Mouse (Mus musculus) midbrain, postnatal 0 days (tissue): Measurements from ENCODE around the gene Ppp2r2c. TPM values are rescaled to one million over a fixed set of nuclear protein-coding genes. Genes with fewer than 3 reads are reported as not detected.
A peak's percentile ranks its signal among the peaks of the same experiment; 100 is the strongest.

Experiments
- ATAC-seq: fragments of 200-750 bp; cut with Nextera tagmentation; 2 replicates; pipeline ENCODE4 v1.8.0; 2017; ENCODE audit warnings: moderate number of reproducible peaks, mild to moderate bottlenecking, moderate TSS enrichment, moderate library complexity; ENCODE audit not compliant: low FRiP score
- DNase-seq: peaks from one replicate; pipeline ENCODE4 v3.0.0-alpha.2; 2015; ENCODE audit warnings: low spot score
- H3K27ac ChIP-seq: fragments of 300-500 bp; sonication (generic); 2 replicates; pipeline ENCODE4 v1.5.1; 2014; ENCODE audit warnings: low read depth, mild to moderate bottlenecking, low read length, mixed read lengths
- H3K27me3 ChIP-seq: fragments of 300-500 bp; sonication (generic); 2 replicates; pipeline ENCODE4 v1.6.1; 2014; ENCODE audit warnings: low read length, control low read depth, mixed read lengths; ENCODE audit not compliant: insufficient read depth
- H3K36me3 ChIP-seq: fragments of 300-500 bp; sonication (generic); 2 replicates; pipeline ENCODE4 v1.6.1; 2014; ENCODE audit warnings: low read length, control low read depth, mixed read lengths; ENCODE audit not compliant: insufficient read depth
- H3K4me1 ChIP-seq: fragments of 300-500 bp; sonication (generic); 2 replicates; pipeline ENCODE4 v1.6.1; 2014; ENCODE audit warnings: mild to moderate bottlenecking, control low read depth, antibody characterized with exemption, low read length, mixed read lengths; ENCODE audit not compliant: insufficient read depth
- H3K4me2 ChIP-seq: fragments of 300-500 bp; sonication (generic); 2 replicates; pipeline ENCODE4 v1.6.1; 2014; ENCODE audit warnings: low read depth, mild to moderate bottlenecking, low read length, mixed read lengths; ENCODE audit not compliant: poor library complexity, severe bottlenecking
- H3K4me3 ChIP-seq: fragments of 300-500 bp; sonication (generic); 2 replicates; pipeline ENCODE4 v1.5.1; 2014; ENCODE audit warnings: low read depth, mild to moderate bottlenecking, low read length, moderate library complexity
- H3K9ac ChIP-seq: fragments of 300-500 bp; sonication (generic); replicated peaks from 2 replicates; pipeline ENCODE4 v1.6.1; 2014; ENCODE audit warnings: mild to moderate bottlenecking, low read length, moderate library complexity, mixed read lengths; ENCODE audit not compliant: poor library complexity, severe bottlenecking
- H3K9me3 ChIP-seq: fragments of 300-500 bp; sonication (generic); 2 replicates; pipeline ENCODE4 v1.6.1; 2016; ENCODE audit warnings: low read length, control low read depth
- CTCF ChIP-seq: IDR thresholded peaks from 2 replicates; pipeline ENCODE4 v1.5.1; 2016; ENCODE audit warnings: antibody characterized with exemption, mild to moderate bottlenecking
- WGBS: fragments of 180-500 bp; shearing (Covaris S2); extraction: QIAGEN DNeasy Blood & Tissue Kit; methylation state at CpG from one replicate; pipeline ENCODE4 v1.1.7; 2014; 5-methylcytosine and 5-hydroxymethylcytosine counted together
- polyA plus RNA-seq: library from polyadenylated mRNA; unstranded; fragments of >200 nt; fragmentation: Nextera tagmentation; extraction: Ambion mirVana; gene quantifications from 2 replicates; pipeline ENCODE4 v1.2.1, GENCODE M21; 2015
- total RNA-seq: library from RNA; depleted of rRNA; stranded (reverse); fragments of >200 nt; gene quantifications from 2 replicates; pipeline ENCODE4 v1.2.3, GENCODE M21; 2014

Ppp2r2c gene
- total and polyA plus RNA-seq, 2 experiments from 2014 or later = 91.8 to 231 TPM

DNA sequence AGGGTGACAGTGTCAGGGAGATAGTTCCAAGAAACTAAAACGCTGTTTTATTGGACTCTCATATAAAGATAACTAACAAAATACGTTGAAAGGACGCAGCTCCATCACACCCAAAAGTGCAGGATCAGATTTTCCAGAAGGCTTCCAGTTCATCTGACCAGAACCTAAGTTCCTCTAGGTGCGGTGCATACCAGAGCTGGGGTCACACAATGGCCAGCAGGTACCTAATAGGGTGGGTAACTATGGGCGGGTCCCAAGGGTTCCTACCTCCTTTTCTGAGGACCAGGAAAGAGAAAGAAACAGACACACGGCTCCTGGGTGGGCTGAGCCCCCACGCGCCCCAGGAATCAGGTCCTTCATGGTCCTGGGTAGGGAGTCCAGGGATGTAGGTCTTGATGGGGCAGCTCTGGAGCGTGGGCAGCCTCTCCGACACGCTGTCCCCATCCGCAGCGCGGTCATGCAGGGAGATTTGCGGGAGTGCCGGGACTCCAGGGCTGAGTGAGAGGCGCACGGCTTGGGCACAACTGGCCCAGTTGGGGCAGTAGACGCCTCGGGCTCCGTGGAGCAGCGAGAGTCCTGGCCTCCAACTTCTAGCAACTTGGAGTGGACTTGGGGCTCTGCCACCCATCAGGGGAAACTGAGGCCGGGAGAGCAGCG is 119.9 kb downstream of the Ppp2r2c start:
- 13% methylated on average over 24 of the region's 24 CpGs for WGBS
- Histone ChIP-seq H3K4me2 (peak overlapping the region; percentile 99), H3K4me1 (no peaks in the 10 kb centered on the region), H3K9ac (peak overlapping the region; percentile 54), H3K27ac (no peak overlapping the region), H3K4me3 (peak overlapping the region; percentile 59), H3K36me3 (no peaks in the 10 kb centered on the region), H3K27me3 (no peaks in the 10 kb centered on the region), H3K9me3 (no peaks in the 10 kb centered on the region)
- ATAC-seq (no peak; the same call in none of the 2 replicates), DNase-seq (no peak)
- TF ChIP-seq CTCF = no peak

DNA sequence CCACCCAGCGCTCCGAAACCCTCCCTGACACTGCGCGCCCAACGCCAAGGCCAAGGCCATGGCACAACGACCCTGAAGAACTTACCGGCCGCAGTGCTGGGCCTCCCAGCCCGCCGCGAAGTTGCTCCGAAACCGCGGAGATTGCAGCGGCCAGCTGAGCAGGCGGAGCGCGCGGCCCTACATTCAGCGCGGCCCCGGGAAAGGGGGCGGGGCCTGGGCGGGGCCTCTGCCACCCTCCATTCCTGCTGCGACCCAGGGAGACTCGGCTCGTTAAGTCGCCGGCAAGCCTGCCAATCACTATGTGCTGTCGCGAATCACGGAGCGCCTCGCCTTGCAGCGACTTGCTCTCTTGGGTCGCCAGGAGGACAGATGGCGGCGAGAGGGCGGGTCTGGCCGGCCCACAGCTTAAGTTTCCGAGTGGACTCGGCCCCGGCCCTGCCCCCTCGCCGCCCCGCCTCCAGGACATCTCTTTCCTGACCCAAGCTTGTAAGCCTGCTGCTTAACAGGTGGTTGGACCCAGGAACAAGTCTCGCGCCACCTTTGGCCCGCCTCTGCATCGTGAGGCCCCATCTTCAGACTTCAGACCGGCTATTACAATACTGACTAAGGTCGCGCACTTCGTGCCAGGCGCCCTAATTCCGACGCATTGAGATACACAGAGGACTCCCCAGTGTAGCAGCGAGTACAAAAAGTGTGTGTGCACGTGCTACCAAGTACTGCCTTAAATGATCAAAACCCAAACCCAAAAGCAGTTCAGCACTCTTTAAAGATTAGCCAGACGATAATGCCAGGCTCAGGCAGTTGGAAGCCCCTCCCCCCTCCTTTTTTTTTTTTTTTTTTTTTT is 120.7 kb downstream of the Ppp2r2c start, which contains the start of gene Wfs1:
Gene Wfs1, minus strand, starts transcription at position 425 of the 844 bp plus-strand sequence.
- Histone ChIP-seq H3K36me3 (no peaks in the 10 kb centered on the region), H3K4me3 (peak within 1 kb of the TSS; percentile 59), H3K4me2 (peak within 1 kb of the TSS; percentile 99), H3K9me3 (no peaks in the 10 kb centered on the region), H3K27ac (no peak within 1 kb of the TSS), H3K4me1 (no peaks in the 10 kb centered on the region), H3K27me3 (no peaks in the 10 kb centered on the region), H3K9ac (peak within 1 kb of the TSS; percentile 54)
- whole genome bisulfite sequencing = 1% methylated on average over 60 of the region's 60 CpGs
- ATAC-seq (peak; percentile 99), DNase-seq (peak; percentile 98)
- peak; percentile 37; the same call in 1 of the 2 replicates for TF ChIP-seq CTCF

DNA sequence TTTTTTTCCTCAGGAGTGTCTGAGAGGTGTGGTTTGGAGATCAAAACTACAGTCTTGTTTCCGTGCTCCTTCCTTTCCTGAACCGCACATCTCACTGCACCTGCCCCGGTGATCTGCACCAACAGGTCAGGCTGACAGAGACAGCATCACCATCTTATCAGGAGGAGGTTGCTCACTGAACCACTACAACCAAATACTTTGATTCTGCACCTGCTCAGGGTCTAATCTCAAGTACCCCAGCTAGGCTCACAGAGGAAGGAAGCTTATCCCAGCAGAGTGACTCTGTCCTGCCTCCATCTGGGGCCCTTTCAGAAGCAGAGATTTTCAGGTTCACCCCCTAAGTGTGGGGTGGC is 121.3 kb downstream of the Ppp2r2c start:
- Histone ChIP-seq H3K27ac (no peak overlapping the region), H3K4me2 (peak overlapping the region; percentile 99), H3K4me1 (no peaks in the 10 kb centered on the region), H3K9ac (no peak overlapping the region), H3K36me3 (no peaks in the 10 kb centered on the region), H3K4me3 (peak overlapping the region; percentile 59; the same call in 1 of the 2 replicates), H3K9me3 (no peaks in the 10 kb centered on the region), H3K27me3 (no peaks in the 10 kb centered on the region)
- TF ChIP-seq CTCF = no peak
- ATAC-seq (no peak), DNase-seq (no peak)
- WGBS = 7% methylated on average over 3 of the region's 3 CpGs

DNA sequence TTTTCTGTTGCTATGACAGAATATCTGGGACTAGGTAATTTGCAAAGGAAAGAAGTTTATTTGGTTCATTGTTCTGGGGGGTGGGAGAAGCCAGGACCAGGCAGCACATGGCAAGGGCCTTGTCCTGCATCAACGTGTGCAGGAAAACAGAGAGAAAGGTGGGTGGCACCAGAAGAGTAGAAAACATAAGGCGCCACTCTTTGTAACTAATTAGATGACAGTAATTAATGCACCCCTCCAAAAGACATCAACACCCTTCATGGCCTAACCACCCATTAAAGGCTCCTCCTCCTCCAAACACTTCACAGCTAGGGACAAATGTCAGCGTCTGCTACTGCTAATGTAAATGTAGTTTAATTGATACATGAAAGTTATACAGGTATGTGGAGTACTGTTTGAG is 121.9 kb downstream of the Ppp2r2c start:
- DNase-seq = no peak
- TF ChIP-seq CTCF = no peak
- Histone ChIP-seq H3K36me3 (no peaks in the 10 kb centered on the region), H3K4me3 (no peak overlapping the region), H3K4me2 (no peak overlapping the region), H3K27ac (no peak overlapping the region), H3K9me3 (no peaks in the 10 kb centered on the region), H3K9ac (no peak overlapping the region), H3K4me1 (no peaks in the 10 kb centered on the region), H3K27me3 (no peaks in the 10 kb centered on the region)
- ATAC-seq = no peak
- 53% methylated on average over 3 of the region's 3 CpGs for WGBS

DNA sequence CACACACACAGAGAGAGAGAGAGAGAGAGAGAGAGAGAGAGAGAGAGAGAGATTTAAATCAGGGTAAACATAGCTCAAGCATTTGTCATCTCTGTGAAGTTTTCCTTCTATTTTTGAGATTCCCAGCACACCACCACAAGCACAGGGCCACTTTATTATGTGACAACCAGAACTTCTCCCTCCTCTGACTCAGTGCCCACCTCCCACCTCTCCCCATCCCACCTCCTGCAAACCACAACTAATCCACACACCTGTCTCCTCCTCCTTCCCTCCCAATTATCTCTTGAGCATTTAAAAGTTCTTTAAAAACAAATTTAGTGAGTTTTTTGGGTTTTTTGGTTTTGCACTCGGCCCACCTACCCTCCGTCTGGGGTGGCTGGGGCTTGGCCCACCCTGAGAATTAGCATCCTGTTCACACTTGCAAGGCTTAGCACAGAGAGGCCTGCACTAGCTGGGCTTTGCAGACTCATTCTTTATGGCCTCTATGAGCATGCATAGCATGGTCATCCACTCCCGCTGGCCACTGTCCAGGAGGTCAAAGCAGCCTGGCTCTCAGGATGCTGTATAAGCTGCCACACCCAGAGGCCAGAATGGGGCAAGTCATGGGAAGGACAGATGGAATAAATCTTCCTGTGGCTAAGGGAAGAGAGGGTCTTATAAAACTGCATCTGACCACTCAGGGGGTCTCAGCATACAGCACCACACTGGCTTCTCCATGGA is 122.5 kb downstream of the Ppp2r2c start:
- Histone ChIP-seq H3K36me3 (no peaks in the 10 kb centered on the region), H3K4me3 (no peak overlapping the region), H3K27me3 (no peaks in the 10 kb centered on the region), H3K27ac (no peak overlapping the region), H3K4me1 (no peaks in the 10 kb centered on the region), H3K4me2 (no peak overlapping the region), H3K9ac (no peak overlapping the region), H3K9me3 (no peaks in the 10 kb centered on the region)
- ATAC-seq (no peak), DNase-seq (no peak)
- TF ChIP-seq CTCF = no peak
- 81% methylated on average over 3 of the region's 3 CpGs for WGBS
